Mouse (Mus musculus): ENCODE data around the gene Sept9. TPM values are rescaled to one million over a fixed set of nuclear protein-coding genes. Genes with fewer than 3 reads are reported as not detected.

The Sept9 gene
- total RNA-seq, 2 experiments from 2014 or later, result 115 to 146 TPM

GRCm38 (mm10) chr11:117246286-117246685 lies 46.8 kb downstream of the Sept9 start:
- DNase-seq, result no peak

- DNase-seq, result peak; percentile 68
These were observed 47.5 kb downstream of the Sept9 start for GRCm38 (mm10) chr11:117246981-117247431.

- DNase-seq, result no peak
These were observed 48.1 kb downstream of the Sept9 start for GRCm38 (mm10) chr11:117247541-117247940.

- no peak for DNase-seq
These were observed 49.3 kb downstream of the Sept9 start for GRCm38 (mm10) chr11:117248734-117249248.

- no peak for DNase-seq
These were observed 50.0 kb downstream of the Sept9 start for GRCm38 (mm10) chr11:117249282-117249984.

GRCm38 (mm10) chr11:117249985-117250928 lies 50.8 kb downstream of the Sept9 start:
- no peak for DNase-seq

- DNase-seq, result peak; percentile 41
These were observed 52.3 kb downstream of the Sept9 start for GRCm38 (mm10) chr11:117251755-117252154.

GRCm38 (mm10) chr11:117252846-117253245 lies 53.4 kb downstream of the Sept9 start:
- DNase-seq, result no peak

- no peak for DNase-seq
These were observed 55.0 kb downstream of the Sept9 start for GRCm38 (mm10) chr11:117254161-117255107.

GRCm38 (mm10) chr11:117255108-117255489 lies 55.6 kb downstream of the Sept9 start:
- no peak for DNase-seq

- peak; percentile 88 for DNase-seq
These were observed 56.6 kb downstream of the Sept9 start for GRCm38 (mm10) chr11:117256088-117256487.

- no peak for DNase-seq
These were observed 57.4 kb downstream of the Sept9 start for GRCm38 (mm10) chr11:117256840-117257239.

- DNase-seq, result no peak
These were observed 57.8 kb downstream of the Sept9 start for GRCm38 (mm10) chr11:117257266-117257665.

- no peak for DNase-seq
These were observed 58.4 kb downstream of the Sept9 start for GRCm38 (mm10) chr11:117257842-117258241.

GRCm38 (mm10) chr11:117259178-117259960 lies 59.9 kb downstream of the Sept9 start:
- DNase-seq, result peak; percentile 53

- no peak for DNase-seq
These were observed 61.2 kb downstream of the Sept9 start for GRCm38 (mm10) chr11:117260631-117261030.

- DNase-seq, result peak; percentile 69
These were observed 63.8 kb downstream of the Sept9 start for GRCm38 (mm10) chr11:117263096-117263808.

GRCm38 (mm10) chr11:117264162-117265021 lies 64.9 kb downstream of the Sept9 start:
- no peak for DNase-seq
